Mouse (Mus musculus) olfactory bulb, adult 2 months (tissue): ENCODE measurements around the gene Igf2bp3.

Experiments used
- CTCF ChIP-seq: fragments of 200-500 bp; IDR thresholded peaks from 2 replicates; pipeline ENCODE4 v1.5.1; 2012; ENCODE audit warnings: low read depth, mild to moderate bottlenecking, low read length, moderate library complexity; ENCODE audit not compliant: insufficient read depth
- POLR2A ChIP-seq: fragments of 200-500 bp; IDR thresholded peaks from 2 replicates; pipeline ENCODE4 v1.6.1; 2012; ENCODE audit warnings: mild to moderate bottlenecking, low read depth, low read length, moderate library complexity; ENCODE audit not compliant: insufficient read depth

GRCm38 (mm10) chr6:49228126-49228679, 13.4 kb upstream of the Igf2bp3 start:
- TF ChIP-seq POLR2A (no peak), CTCF (no peak)
